Mouse (Mus musculus) layer of hippocampus, adult 8-10 months (tissue): ENCODE measurements around the gene Kpna3. TPM values are rescaled to one million over a fixed set of nuclear protein-coding genes. Genes with fewer than 3 reads are reported as not detected.

Source experiments
- DNase-seq, 2 experiments: peaks; one replicate each; pipeline ENCODE4 v3.0.0; 2022; ENCODE audit warnings: low spot score in 2 of 2
- total RNA-seq, 4 experiments: library from RNA; stranded (reverse); gene quantifications; 2 replicates each; pipeline ENCODE4 v1.2.4; 2022

The Kpna3 gene
- total RNA-seq, 4 experiments from 2014 or later: 67.0 to 79.4 (median 71.3) TPM

GRCm38 (mm10) chr14:61321200-61321599 lies 118.5 kb downstream of the Kpna3 start:
- DNase-seq: no peak

- no peak for DNase-seq
Observed at GRCm38 (mm10) chr14:61320765-61321164, 118.9 kb downstream of the Kpna3 start.

GRCm38 (mm10) chr14:61316861-61317260 lies 122.8 kb downstream of the Kpna3 start:
- peak in 1 of 2 experiments; percentile 45 for DNase-seq

Other genes starting within 250 kb of the Kpna3 start
- under 1 TPM in 2 of 4 experiments, not detected in 2; 0.43 to 0.74 TPM for gene Sgcg, start 181.4 kb downstream of the Kpna3 start, total RNA-seq
- 1 to 10 TPM in 2 of 4 experiments, under 1 TPM in 2; 0.35 to 4.4 (median 2.2) TPM for gene Arl11, start 130.1 kb downstream of the Kpna3 start, total RNA-seq
- 1 to 10 TPM; 5.9 to 7.0 (median 6.4) TPM for gene Ebpl, start 79.4 kb downstream of the Kpna3 start, total RNA-seq
- 10 to 100 TPM; 45.9 to 52.8 (median 49.5) TPM for gene Spryd7, start 117.0 kb upstream of the Kpna3 start, total RNA-seq
- 10 to 100 TPM; 11.3 to 15.1 (median 14.5) TPM for gene Trim13, start 158.4 kb upstream of the Kpna3 start, total RNA-seq
- 1 to 10 TPM in 1 of 4 experiments, under 1 TPM in 3; 0.43 to 1.5 (median 0.71) TPM for gene Kcnrg, start 167.6 kb upstream of the Kpna3 start, total RNA-seq